Mouse (Mus musculus) urinary bladder, postnatal 4 days (tissue): ENCODE measurements around the gene Cyp27b1.
A peak's percentile ranks its signal among the peaks of the same experiment; 100 is the strongest.
"Not testable (repeated sequence)": the region's sequence is repeated elsewhere in the genome, so short reads cannot be mapped to it uniquely, and the experiment has no call there.

Experiments
- DNase-seq, 2 experiments: peaks; one replicate each; pipeline ENCODE4 v3.0.0; 2021 to 2022; ENCODE audit warnings: low spot score in 2 of 2

Gene Cyp27b1

DNA sequence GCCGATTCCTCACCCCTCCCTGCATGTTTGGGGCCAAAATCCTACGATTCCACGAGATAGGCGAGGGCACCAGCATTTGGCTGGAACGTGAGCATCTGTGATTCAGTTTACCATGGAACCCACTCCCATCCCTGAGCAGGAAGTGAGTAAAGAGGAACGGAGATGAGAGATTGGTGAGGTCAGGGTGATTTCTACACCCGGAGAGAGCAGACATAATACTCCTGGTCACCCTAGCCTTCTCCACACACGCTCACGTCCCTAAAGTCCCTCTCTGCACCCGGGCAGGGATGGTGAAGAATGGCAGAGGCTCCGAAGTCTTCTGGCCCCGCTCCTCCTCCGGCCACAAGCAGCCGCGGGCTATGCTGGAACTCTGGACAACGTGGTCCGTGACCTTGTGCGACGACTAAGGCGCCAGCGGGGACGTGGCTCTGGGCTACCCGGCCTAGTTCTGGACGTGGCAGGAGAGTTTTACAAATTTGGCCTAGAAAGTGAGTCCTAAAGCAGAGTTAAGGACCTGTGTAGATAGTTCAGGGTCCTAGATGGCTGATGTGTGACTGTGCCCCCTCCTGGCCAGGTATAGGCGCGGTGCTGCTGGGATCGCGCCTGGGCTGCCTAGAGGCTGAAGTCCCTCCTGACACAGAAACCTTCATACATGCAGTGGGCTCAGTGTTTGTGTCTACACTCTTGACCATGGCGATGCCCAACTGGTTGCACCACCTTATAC lies 1.5 kb downstream of the Cyp27b1 start:
- DNase-seq, result no peak

DNA sequence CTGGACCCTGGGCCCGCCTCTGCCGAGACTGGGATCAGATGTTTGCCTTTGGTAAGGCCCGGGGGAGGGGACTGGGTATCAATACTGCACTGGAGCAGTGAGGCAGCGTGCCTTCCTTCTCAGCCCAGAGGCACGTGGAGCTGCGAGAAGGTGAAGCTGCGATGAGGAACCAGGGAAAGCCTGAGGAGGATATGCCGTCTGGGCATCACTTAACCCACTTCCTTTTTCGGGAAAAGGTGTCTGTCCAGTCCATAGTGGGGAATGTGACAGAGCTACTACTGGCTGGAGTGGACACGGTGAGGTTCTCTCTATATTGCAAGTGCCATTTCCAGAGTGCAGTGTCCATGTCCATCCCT lies 2.0 kb downstream of the Cyp27b1 start:
- no peak for DNase-seq

DNA sequence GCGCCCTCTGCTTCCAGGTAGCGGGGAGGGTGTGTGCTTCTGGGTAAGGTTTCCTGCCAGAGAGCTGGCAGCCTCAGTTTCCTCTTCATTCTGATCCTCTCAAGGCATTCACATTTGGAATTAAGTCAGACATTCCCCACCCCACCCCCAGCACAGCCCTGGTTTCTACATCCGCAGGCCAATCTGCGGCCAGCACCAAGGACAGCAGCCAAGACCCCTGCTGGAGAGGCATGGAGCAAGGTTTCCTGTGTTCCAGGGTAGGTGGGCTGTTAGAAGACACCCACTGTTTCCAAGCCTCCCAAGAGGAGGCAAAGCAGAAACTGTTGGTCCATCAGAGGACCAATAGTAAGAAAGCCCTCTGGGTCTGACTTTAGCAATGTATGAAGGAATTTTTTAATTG lies 6.6 kb downstream of the Cyp27b1 start:
- DNase-seq, result no peak

DNA sequence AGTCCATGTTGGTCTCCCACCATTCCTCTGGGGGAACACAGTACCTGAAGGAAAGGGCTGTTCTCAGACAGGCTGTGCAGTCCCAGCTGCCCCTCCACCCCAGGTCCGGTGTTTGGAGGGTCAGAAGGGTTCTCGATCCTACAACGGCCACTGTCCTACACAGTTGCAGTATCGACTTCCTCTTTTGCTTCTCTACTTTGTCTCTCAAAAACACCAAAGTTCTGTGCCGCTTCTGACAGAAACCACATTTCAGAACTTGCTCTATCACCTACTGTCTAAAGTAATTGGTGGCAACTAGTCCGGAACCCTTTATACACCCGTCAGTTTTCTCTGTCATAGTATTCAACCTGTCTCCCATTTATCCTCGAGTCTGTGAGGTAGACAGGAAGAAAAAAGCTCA lies 7.4 kb downstream of the Cyp27b1 start:
- no peak for DNase-seq

DNA sequence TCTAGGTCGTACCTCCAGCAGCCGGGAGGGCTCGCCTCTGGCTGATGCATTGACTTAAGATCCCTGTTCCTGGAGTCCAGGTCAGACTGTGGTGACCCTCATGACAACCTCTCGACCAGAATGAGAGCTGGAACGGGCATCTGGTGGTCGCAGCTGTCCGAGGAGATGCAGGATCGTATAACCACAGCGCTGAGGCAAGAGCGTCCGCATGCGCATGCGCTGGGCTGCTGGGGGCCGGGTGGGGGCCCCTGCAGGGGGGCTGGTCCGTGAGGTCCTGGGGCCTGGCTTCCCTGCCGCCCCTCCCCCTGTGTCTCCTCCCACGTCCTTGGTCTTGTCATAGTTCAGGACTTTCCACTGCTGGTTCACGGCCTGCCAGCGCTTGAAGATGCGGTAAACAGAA lies 8.4 kb downstream of the Cyp27b1 start:
- DNase-seq, result no peak

DNA sequence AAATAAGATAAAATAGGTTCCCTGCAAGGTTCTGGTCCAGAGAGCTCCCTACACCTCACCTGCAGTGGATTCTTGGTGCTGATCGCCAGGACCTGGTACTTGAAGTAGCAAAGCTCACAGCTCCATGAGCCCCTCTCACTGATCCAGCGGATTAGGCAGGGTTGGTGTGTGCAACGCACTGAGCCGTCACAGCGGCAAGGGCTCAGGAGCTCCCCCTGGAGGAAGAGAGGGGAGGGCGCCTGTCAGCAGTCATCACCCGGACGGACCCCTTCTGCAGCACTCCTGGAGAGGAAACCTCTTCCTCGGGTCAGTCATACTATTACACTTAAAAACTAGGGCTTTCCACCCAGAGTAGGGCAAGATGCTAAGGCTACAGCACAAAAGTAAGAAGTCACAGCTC lies 10.1 kb downstream of the Cyp27b1 start:
- peak in 1 of 2 experiments; percentile 77 for DNase-seq

DNA sequence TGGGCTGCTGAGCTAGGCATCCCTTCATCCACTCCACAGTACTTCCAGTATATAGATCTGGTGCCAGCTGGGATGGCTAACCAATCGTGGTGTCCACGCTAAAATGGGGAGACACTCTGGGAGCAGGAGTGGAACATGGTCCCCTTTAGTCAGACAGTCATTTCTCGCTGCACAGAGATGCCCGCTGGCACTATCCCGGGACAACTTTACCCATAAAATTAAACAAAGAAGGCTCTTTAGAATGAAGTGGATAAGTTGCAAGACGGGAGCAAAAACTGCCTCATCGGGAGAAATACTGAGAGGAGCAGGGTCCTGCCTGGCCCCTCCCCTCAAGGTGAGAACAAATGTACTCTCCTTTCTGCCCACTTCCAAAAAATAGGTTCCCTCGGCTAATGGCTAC lies 10.7 kb downstream of the Cyp27b1 start:
- no peak for DNase-seq

DNA sequence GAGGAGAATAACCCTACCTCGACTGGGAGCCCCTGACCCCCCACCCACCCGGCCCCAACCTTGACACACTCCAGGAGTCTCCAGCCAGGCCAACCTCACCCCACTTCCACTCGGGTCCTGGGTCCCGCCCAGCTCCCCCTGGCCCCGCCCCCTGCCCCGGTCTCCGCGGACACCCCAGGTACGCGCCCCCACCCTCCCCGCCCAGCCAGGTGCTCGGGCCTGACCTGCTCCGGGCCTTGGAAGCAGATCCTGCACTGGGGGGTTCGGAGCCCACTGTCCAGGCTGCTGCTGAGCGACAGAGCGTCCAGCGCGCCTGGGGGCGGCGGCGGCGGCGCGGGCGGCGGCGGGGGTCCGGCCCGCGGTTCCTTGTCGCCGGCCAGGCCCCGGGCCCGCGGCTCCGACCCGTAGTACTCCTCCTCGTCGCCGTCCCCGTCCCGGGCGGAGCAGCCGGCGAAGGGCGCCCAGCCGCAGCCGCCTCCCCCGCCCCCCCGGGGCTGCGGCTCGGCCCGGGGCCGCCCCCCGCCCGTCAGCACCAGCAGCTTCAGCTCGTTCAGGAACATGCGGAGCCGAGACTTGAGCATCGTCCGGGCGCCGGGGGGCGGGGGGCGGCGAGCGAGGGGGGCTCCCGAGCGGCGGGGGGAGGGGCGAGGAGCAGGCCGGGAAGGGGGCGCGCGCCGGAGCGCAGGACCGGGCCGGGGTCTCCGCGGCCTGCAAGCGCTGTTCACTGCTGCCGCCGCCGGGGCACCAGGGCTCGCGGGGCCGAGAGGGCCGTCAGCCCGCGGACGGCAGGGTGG lies 11.3 kb downstream of the Cyp27b1 start:
- DNase-seq, result no peak

DNA sequence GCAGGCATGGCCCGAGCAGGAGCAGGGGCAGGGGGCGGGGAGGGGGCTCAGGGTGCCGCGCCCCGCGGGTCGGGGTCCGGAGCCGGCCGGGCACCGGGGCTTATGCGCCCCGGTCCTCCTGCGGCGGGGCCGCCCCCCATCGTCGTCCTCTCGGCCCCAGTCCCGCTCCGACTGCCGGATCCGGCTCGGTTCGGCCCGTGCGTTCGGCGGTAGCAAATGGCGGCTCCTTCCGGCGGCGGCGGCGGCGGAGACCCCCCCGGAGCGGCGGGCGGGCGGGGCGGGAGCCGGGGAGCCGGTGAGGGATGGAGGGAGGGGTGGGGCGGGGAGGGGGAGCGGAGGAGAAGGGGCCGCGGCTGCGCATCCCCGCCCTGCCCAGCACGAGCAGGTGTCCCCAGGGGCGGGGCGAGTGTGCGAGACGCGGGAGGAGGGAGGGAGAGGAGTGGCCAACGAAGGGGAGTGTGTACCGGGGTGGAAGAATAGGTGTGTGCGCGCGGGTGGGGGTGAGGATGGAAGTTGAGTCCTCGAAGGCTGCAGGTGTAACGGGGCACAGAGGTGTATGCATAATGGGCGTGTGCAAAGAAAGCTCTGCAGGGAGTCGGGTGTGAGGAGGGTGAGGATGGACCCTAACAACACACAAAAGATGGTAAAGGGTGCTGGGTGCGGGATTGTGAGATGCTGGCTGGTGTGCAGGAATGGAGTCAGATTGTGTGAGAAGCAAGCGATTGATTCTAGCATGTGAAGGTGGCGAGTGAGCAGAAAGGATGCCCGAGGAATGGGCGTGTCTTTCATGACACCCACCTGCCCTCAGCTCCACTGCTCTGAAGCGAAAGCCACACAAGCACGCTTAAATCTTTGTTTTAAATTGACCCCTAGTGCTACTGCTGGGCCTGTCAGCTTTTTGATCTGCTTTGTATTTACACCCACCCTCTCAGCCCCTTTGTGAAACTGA lies 12.2 kb downstream of the Cyp27b1 start, which contains the start of gene March9:
Gene March9 (minus strand): TSS at position 217 of the 949 bp plus-strand sequence.
- DNase-seq, result peak in 1 of 2 experiments; percentile 52

DNA sequence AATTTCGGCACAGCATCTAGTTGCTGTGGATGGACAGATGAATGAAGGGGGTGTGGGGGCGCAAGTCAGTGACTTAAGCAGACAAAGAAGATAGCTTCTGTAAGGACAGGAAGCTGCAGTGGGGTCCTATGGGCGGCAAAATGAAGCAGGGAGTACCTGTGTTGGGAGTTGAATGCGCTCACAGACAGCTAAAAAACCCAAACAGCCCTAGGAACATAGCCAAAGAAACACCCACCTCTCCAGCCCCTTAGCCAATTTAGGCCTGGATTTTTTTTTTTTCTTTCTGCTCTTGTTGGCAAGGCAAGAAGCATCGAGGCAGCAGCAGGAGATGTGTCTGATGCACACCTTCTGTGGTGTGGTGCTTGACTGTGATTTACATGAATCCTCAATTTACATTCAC lies 13.0 kb downstream of the Cyp27b1 start:
- no peak for DNase-seq

DNA sequence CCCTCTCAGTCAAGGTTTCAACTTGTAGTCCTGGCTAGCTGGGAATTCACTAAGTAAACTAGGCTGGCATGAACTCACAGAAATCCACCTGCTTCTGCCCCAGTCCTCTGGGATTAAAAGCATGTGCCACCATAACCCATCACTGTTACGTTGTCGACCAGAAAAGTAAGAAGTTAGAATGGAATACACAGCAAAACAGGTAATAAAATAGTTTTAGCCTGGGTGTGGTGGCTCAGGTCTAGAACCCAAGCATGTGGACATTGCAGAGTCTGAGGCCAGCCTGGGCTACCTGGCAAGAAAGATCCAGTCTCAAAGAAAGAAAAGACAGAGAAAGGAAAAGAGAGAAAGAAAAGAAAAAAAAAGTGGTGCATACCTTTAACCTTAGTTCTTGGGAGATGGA lies 13.5 kb downstream of the Cyp27b1 start:
- no peak for DNase-seq

DNA sequence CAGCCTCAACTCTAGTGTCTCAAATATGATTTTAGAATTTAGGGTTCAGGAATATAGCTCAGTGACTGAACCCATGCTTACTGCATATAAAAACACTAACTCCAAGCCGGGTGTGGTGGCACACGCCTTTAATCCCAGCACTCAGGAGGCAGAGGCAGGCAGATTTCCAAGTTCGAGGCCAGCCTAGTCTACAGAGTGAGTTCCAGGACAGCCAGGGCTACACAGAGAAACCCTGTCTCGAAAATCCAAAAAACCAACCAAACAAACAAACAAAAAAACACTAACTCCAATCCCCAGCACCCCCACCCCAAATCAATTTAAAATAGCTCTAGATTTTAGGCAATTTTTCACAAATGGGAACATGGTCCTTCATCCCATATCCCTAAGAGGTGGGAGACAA lies 14.1 kb downstream of the Cyp27b1 start:
- not testable (repeated sequence) for DNase-seq

DNA sequence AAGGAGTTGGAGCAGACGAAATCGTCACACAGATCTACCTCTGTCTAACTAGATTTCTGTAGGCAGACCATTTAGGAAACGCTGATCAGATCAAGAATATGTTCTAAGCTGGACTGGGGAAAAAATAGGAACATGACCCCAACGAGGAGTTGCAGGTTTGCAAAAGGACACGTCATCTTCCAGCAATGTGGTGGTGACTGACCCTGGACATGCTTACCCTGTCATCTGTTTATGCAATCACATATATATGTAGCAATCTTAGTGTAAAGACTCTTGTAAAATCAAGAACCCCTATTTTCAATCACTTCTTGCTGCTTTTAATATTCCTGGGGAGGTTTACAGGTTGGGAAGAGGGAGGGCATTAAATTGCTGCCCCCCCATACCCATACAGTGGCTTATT lies 14.5 kb downstream of the Cyp27b1 start:
- no peak for DNase-seq

DNA sequence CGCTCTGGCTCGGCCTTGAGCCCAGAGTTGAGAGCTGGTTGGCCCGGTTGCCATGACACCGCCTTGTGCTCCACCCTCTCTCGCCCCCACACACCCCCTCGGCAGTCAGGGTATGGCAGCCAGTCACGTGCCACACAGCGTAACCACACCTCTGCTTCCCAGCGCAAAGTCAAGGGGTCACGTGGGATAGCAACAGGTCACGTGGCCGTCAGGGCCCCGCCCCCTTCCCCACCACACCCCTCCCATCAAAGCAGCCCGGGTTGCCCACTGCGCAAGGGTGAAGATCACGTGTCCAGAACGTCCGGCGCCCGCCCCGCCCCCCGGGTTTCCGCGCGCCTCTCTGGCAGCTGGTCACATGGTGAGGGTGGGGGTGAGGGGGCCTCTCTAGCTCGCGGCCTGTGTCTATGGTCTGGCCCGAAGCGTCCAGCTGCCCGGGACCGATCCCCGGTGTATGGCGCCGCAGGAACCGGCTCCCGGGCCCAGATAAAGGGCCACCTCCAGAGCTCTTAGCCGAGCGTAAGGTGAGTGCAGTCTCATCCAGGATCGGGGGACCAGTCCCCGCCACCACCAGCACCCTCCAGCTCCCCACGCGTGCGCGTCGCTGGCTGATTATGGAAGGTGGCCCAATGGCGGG lies 15.3 kb downstream of the Cyp27b1 start, which contains the start of gene Cdk4:
Gene Cdk4 (plus strand): TSS at position 296 of the 634 bp plus-strand sequence.
- DNase-seq, result peak; percentile 99

DNA sequence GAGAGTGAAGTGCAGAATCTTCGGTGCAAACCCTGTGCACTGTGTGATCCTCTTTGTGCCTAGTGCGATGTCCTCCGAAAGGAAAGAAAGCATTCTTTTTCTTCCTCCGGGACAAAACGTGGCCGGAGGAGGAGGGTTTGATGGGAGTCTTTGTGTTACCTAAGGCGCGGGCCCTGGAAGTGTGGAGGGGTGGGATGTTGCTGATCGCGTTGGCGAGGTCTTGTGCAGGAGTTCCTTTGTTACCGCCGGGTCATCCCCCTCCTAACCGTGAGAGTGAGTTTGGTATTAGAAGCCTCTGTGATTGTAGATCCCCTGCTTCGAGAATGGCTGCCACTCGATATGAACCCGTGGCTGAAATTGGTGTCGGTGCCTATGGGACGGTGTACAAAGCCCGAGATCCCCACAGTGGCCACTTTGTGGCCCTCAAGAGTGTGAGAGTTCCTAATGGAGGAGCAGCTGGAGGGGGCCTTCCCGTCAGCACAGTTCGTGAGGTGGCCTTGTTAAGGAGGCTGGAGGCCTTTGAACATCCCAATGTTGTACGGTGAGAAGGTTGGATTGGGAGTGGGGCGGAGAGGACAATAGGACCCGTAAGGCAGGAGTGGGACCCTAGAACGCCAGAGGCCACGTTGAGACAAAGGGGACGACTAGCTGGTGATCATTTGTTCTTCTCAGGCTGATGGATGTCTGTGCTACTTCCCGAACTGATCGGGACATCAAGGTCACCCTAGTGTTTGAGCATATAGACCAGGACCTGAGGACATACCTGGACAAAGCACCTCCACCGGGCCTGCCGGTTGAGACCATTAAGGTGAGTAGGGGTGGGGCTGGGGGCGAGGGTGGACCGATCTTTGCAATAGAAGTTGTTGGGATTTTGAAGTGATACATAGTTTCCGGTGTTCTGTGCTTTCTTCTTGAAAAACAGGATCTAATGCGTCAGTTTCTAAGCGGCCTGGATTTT lies 16.1 kb downstream of the Cyp27b1 start:
- no peak for DNase-seq

DNA sequence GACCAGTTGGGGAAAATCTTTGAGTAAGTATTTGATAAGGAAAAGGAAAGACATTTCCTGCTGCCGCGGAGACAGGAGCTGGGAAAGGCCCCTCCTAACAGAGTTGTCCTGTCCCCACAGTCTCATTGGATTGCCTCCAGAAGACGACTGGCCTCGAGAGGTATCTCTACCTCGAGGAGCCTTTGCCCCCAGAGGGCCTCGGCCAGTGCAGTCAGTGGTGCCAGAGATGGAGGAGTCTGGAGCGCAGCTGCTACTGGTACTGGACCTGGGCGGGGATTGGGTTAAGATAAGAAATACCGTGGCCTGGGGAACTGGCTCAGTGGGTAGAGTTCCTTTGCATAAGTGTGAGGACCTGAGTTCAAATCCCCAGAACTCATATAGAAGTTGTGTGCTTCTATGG lies 17.9 kb downstream of the Cyp27b1 start:
- DNase-seq, result no peak

DNA sequence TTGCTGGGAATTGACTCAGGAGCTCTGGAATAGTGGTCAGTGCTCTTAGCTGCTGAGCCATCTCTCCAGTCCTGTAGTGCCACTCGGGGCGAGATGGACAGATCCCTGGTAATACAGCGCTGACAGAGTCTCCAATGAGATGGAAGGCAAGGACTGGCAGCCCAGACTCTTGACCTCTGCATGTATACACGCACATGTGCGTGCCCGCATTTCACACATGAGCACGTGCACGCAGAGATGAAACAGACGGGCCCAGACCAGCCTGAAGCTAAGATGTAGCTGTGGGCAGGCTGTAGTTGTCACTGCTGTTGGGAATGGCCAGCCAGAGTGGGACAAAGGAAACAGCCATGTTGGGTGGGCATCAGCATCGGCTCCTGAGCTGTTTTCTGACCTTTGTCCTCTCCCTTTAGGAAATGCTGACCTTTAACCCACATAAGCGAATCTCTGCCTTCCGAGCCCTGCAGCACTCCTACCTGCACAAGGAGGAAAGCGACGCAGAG lies 18.5 kb downstream of the Cyp27b1 start:
- DNase-seq, result no peak

DNA sequence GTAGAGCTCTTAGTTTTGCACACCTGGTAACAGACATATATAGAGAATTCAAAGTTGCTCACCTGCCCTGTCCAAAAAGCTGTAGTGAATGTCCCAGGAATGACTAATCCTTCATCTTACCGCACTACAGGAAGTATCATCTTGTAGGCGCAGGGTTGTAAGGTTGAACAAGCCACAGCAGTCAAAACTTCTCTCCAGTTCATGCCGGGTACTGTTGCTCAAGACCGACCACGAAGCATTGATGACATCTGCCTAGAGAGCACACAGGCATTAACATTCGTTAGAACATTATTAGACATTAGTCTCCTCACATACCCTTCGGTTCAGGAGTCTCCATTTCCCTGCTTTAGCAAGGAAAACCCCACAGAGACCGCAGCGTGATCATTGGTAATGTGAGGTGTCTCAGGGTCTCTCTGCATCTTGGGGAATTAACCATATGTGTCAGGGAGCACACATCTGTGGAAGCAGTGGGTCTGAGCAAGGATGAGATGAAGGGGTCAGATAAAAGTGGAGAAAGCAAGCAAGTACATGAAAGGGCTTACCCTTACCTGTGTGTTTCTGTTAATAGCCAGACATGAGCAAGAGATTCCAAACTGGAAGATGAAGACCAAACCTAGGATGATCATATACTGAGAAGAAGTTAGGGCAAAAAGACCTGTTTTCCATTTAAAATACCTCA lies 20.4 kb downstream of the Cyp27b1 start:
- no peak for DNase-seq
